Mouse (Mus musculus): ENCODE data around the gene Pgm2l1.

Pgm2l1 gene

DNA sequence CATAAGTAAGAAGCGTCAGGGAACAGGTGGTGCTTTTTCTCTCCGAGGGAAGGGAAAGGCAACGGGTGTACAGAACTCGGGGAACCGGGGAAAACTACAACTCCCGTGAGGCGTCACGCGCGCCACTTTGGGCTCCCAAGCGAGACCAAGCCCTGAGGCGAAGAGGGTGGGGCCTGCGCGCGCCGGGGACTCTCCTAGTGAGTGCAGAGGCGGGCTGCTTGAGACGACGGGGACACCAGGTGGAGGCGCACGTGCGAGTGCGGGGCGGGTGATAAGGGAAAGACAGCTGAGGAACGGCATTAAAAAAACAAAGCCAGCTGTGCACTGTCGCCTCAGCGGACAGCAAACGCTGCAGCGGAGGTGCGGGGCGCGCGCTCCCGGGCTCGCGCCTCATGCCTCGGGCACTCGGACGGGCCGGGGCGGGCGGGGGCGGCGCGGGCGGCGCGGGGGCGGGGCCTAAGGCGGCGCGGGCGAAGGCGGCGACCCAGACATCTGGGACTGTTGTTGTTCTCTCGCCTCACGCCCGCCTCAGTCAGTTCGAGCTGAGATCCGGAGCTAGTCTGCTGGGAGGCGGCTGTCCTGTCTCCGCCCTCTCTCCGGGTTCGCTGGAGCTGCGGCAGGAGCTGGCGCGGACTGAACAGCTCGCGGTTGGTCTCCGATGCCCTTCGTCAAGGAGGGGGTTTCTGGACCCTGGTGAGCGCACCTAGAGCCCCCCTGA, at the start of gene Pgm2l1:
TSS of gene Pgm2l1 (plus strand) at position 237 of the 718 bp plus-strand sequence.
- peak; percentile 97 for DNase-seq

DNA sequence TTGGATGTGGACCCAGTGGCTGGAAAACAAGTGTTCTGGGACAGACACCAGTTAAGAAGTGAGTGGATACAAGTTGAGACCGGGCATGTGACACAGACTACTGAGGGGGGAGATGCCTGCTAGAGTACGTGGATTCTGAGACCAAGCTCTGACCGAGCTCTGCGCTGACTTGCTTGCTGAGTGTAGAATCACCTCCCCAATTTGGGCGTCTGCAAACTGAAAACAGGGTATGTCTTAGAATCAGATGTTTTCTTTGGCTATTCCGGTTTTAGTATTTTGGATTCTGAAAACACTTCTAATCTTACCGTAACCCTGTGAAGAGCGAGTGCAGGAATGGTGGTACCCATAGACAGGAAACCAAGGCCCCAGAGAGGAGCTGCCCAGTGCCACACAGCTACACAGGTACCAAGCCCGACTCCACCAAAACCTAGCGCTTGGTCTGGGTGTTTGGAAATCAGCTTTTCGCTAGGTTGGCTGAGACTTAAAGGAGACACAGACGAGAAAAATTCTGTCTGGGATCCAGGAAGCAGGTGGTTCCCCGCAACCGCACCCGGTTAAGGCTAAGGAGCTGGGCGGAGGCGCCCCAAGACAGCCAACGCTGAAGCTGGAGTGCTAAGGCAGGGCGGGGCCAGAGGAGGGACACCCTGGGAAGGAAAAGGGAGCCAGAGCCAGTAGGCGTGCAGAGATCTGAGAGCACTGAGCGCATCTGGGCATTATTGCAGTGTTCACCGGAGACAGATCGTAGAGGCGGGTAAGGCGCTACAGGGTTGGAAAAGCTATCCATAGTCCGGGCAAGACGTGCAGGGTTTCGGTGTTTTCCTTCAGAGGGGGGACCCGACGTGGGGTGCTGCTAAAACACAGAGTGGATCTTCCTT, 48.9 kb upstream of the Pgm2l1 start:
- DNase-seq, result peak in 1 of 2 experiments; percentile 16

GRCm38 (mm10) chr7:100178891-100179233, 48.3 kb upstream of the Pgm2l1 start:
- DNase-seq, result peak in 1 of 2 experiments; percentile 8

- DNase-seq, result no peak
Observed at GRCm38 (mm10) chr7:100179394-100179793, 47.8 kb upstream of the Pgm2l1 start.

DNA sequence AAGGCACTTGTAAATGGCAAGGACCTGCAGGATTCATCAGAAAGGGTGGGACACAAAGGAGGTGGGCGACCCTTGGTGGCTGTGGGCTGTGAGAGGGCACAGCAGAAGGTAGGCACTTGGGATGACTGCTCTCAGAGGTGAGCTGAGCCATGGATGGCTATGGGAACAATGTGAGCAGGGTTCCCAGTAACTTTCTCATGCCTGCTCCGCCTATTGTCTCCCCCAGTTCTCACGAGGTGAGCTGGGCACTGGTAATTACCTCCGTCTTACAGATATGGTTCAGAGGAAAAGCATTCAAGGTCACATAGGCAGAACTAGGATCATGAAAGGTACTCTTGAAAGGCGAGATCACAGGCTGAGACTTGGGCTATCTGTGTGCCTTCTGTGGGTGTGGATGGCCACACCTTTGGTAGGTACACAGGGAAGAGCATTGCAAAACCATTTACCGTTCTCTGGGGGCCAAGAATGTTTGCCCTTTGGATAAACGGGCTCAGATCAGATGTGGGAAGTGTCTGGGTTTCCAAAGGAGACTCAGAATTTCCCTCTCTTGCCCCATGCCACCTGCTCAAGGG, 47.3 kb upstream of the Pgm2l1 start:
- DNase-seq, result no peak

DNA sequence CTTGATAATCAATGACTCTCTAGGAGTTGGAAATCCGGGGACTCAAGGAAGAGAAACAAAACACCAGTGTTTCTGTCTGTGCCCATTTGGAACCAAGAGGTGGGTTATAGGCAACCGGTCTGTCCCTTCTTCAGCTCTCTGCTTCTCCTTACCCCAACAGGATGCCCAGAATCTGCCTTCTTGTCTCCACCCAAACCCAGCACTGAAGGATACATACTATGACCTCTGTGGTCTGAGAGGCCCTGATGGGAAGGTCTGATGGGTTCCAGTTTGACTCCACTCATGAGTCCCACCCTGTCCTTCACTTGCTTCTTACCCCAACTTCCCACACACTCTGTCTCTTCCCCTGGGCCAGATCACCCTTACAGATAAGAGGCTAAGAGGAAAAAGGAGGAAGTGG, 46.0 kb upstream of the Pgm2l1 start:
- DNase-seq, result no peak

GRCm38 (mm10) chr7:100181614-100182013, 45.6 kb upstream of the Pgm2l1 start:
- DNase-seq, result no peak

GRCm38 (mm10) chr7:100182388-100182787, 44.8 kb upstream of the Pgm2l1 start:
- no peak for DNase-seq

GRCm38 (mm10) chr7:100187601-100188000, 39.6 kb upstream of the Pgm2l1 start:
- DNase-seq, result peak; percentile 51 to 55

DNA sequence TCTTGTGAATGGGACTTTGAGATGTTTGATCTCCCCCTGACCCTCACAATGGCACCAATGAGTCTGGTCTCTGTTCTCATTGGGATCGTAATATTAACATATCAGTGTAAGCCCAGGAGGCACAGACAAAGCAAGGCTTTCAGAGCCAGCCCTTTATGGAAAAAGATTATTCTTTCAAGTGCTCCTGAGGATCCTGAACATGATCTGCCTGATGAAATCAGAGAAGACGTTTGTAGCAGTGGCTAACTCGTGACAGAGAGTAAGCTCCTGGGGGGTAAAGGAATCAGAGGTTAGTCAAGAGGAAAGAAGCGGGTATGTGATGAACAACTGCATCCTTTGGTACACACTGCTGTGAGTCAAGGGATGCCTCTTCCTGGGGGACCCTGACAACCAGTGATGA, 37.0 kb upstream of the Pgm2l1 start:
- no peak for DNase-seq

DNA sequence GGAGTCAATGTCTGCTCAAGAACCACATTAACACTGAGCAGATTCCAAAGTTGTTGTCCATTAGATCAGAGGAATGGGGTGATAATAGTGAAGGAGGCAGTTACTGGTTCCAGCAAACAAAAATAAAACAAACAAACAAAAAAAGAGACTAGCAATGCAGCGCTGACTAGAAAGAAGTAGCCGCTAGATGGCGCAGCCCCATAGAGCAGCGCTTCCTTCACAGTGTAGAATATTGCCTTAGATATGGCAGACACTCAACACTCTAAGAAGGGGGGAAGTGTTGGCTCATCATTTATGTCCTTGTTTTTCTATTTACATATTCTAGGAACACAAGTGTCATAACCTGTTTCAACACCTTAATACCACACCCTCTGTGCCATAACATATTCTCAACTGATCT, 36.4 kb upstream of the Pgm2l1 start:
- peak; percentile 73 to 76 for DNase-seq

DNA sequence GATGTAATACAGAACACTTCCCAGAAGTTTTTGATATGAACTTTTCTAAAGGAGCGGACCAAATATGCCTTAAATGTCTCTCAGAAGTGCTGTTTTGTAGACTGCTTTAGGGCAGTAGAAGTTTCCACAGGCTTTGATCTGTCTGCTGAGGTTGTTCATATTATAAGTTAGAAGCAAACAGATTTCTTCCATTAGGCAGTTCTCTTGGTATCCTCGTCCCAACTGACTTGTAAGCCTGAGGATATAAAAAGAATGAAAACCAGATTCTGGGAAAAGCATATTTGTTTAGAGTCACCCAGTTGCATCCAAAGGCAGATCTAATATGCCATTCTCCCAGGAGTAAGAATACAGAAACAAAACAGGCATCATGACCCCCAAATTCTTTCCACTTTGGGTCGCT, 26.0 kb upstream of the Pgm2l1 start:
- no peak for DNase-seq

- no peak for DNase-seq
Observed at GRCm38 (mm10) chr7:100203616-100204015, 23.6 kb upstream of the Pgm2l1 start.

GRCm38 (mm10) chr7:100204871-100205270, 22.3 kb upstream of the Pgm2l1 start:
- no peak for DNase-seq

DNA sequence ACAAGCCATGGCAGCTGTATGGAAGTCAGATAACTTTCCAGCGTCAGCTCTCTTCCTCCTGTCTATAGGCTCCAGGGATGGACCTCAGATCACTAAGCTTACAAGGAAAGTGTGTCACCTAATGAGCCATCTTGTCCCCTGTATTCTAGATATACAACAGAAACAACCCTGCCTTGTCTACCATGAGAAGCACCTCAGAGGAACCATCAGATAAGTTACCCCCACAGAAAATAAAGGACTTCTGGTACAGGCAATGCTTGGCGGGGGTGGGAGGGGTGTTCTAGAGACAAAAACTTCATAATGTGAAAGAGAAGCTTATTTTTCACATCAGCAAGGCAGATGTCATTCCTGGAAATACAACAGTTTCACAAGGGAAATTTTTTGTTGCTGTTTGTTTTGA, 21.1 kb upstream of the Pgm2l1 start:
- DNase-seq, result no peak

GRCm38 (mm10) chr7:100207886-100208285, 19.3 kb upstream of the Pgm2l1 start:
- no peak for DNase-seq

GRCm38 (mm10) chr7:100214310-100214709, 12.9 kb upstream of the Pgm2l1 start:
- DNase-seq, result peak in 1 of 2 experiments; percentile 30

GRCm38 (mm10) chr7:100215116-100215732, 12.0 kb upstream of the Pgm2l1 start:
- DNase-seq, result peak; percentile 64 to 76

DNA sequence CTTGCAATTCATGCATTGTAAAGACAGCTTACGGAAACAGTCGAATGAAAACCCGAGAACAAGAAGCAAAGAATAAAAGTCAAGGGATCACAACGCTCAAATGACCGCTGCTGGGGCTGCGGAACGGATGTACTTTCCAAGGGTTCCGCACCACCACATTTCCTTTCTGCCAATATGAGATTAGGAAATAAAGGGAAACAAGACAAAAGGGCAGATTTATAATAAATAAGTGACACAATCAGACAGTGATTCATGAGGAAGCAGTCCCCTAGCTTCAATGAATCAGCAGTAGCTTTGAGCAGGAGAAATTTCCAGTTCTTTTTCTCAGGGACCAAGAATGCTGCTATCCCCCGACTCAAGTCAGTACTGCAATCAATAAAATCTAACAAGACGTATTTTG, 11.2 kb upstream of the Pgm2l1 start:
- DNase-seq, result peak in 1 of 2 experiments; percentile 39

DNA sequence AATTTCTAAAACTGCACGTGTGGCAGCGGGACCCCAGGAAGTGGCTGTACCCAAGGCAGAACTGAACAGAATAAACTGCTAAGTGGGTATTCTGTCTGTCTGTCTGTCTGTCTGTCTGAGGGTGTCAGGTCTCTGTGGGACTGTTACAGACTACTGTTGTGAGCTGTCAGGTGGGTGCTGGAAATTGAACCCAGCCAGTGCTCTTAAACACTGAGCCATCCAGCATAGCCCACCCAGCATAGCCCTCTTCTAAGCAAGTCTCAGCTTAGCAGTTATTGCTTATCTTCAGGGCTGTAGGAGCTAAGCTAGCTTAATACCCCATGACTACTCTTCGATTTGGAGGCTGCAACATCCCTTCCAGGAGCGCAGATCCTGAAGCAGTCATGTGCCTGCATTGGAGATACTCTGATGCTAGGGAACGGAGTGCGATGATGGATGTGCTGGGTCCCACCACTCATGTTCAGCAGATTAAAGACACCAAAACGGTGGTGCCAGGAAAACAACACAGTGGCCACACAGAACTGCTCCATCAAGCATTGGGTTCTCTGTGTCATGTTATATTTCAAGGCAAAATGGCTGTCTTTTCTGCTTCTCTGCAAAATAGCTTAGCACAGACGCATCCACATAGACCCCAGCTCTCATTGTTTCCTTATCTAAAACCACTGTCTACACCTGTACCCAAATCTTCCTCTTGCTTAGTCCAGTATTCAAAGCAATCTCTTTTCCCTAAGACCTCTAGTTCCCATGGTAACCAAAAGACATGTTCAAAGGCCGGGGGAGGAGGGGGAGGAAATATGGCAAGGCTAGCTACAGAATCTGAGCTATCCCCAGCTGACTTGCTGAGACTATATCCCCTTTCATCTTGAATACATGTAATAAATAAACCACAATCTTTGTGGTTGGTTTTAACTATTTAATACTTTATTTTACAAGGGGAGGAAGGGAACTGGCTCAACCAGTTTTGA, 10.3 kb upstream of the Pgm2l1 start:
- DNase-seq, result no peak

DNA sequence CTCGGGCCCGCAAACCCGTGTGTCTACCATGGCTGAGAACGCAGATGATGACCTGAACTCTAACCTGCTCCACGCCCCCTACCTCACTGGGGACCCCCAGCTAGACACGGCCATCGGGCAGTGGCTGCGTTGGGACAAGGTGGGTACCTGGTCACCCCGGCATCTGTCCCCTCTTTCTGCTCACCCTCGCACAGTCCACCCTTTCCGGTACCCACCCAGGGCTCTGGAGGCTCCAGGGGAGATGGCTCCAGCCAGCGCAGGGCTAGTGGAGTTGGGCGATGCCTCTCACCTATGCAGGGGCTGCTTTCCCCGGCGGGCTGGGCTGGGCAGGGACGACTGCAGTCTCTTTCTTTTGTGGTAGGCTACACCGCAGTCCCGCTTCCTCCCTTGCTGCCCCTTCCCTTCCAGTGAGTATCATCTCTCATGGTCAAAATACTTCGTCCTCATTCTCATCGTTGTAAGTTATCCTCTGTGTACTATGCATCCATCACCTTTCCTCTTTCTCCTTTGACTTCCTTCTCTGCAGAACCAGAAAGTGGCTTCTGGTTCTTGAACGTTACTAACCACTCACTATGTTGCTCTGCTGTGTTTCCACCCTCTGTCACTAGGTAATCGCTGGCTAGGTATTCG, 817 bp downstream of the Pgm2l1 start:
- DNase-seq, result peak; percentile 47 to 50

- no peak for DNase-seq
Observed at GRCm38 (mm10) chr7:100228957-100229356, 1.8 kb downstream of the Pgm2l1 start.
